Mouse (Mus musculus) midbrain, embryonic 12.5 days (tissue): ENCODE results near the gene Ncstn. TPM values are rescaled to one million over a fixed set of nuclear protein-coding genes. Genes with fewer than 3 reads are reported as not detected.

Experiments
- ATAC-seq: fragments of 200-750 bp; cut with Nextera tagmentation; 2 replicates; pipeline ENCODE4 v1.8.0; 2017; ENCODE audit warnings: low read depth, moderate TSS enrichment, moderate library complexity; ENCODE audit not compliant: low FRiP score
- H3K27ac ChIP-seq: fragments of 300-500 bp; sonication (generic); replicated peaks from 2 replicates; pipeline ENCODE4 v1.5.1; 2016; ENCODE audit warnings: mild to moderate bottlenecking
- H3K27me3 ChIP-seq: fragments of 300-500 bp; sonication (generic); 2 replicates; pipeline ENCODE4 v1.6.1; 2016; ENCODE audit warnings: mild to moderate bottlenecking
- H3K36me3 ChIP-seq: fragments of 300-500 bp; sonication (generic); 2 replicates; pipeline ENCODE4 v1.6.1; 2016
- H3K4me1 ChIP-seq: fragments of 300-500 bp; sonication (generic); 2 replicates; pipeline ENCODE4 v1.6.1; 2016
- H3K4me2 ChIP-seq: fragments of 300-500 bp; sonication (generic); replicated peaks from 2 replicates; pipeline ENCODE4 v1.6.1; 2016; ENCODE audit warnings: mild to moderate bottlenecking, moderate library complexity
- H3K4me3 ChIP-seq: fragments of 300-500 bp; sonication (generic); 2 replicates; pipeline ENCODE4 v1.5.1; 2016; ENCODE audit warnings: mild to moderate bottlenecking
- H3K9ac ChIP-seq: fragments of 300-500 bp; sonication (generic); replicated peaks from 2 replicates; pipeline ENCODE4 v1.6.1; 2016; ENCODE audit warnings: mild to moderate bottlenecking, moderate library complexity
- H3K9me3 ChIP-seq: fragments of 300-500 bp; sonication (generic); 2 replicates; pipeline ENCODE4 v1.6.1; 2016; ENCODE audit warnings: mild to moderate bottlenecking
- WGBS: fragments of 180-500 bp; shearing (Covaris S2); methylation state at CpG from one replicate; pipeline ENCODE4 v1.1.7; 2016; 5-methylcytosine and 5-hydroxymethylcytosine counted together
- polyA plus RNA-seq: library from polyadenylated mRNA; unstranded; fragments of >200 nt; fragmentation: Nextera tagmentation; extraction: Ambion mirVana; gene quantifications from 2 replicates; pipeline ENCODE4 v1.2.1, GENCODE M21; 2016

Ncstn gene
- polyA plus RNA-seq, 1 experiment from 2014 or later: 128 TPM

DNA sequence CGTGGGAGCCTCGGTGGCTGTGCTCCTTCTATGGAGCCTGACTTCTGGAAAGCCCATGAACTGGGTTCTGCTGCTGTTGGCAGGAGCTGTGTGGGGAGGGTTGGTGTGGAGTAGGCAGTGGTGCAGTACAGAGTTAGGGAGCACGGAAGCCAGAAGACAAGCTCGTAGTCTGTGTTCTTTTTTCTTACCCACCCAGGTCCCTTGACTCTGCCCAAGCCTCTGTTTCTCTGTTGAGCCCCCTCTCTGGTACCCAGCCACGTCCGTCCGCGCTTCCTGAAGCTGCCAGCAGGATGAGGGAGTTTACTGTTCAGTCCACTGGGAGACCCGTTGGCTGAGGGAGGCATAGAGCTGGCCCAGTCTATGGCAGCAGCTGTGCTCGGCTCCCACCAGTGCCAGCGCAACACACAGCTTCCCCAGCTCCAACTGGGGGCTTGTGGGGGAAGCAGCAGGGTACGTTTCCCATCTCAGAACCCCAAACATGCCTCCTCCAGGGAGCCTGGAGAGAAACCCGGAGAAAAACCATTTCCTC, 17.9 kb downstream of the Ncstn start:
- Histone ChIP-seq H3K36me3 (peaks cover 55% of the 10 kb centered on the region), H3K4me3 (no peak overlapping the region), H3K27me3 (no peaks in the 10 kb centered on the region), H3K9me3 (no peaks in the 10 kb centered on the region), H3K9ac (no peak overlapping the region), H3K27ac (peak overlapping the region; percentile 74), H3K4me2 (no peak overlapping the region), H3K4me1 (peaks cover 19% of the 10 kb centered on the region)
- WGBS: 71% methylated on average over 13 of the region's 13 CpGs
- ATAC-seq: 0 out of 2 replicates have a peak, but pooled peaks have one; percentile 25

DNA sequence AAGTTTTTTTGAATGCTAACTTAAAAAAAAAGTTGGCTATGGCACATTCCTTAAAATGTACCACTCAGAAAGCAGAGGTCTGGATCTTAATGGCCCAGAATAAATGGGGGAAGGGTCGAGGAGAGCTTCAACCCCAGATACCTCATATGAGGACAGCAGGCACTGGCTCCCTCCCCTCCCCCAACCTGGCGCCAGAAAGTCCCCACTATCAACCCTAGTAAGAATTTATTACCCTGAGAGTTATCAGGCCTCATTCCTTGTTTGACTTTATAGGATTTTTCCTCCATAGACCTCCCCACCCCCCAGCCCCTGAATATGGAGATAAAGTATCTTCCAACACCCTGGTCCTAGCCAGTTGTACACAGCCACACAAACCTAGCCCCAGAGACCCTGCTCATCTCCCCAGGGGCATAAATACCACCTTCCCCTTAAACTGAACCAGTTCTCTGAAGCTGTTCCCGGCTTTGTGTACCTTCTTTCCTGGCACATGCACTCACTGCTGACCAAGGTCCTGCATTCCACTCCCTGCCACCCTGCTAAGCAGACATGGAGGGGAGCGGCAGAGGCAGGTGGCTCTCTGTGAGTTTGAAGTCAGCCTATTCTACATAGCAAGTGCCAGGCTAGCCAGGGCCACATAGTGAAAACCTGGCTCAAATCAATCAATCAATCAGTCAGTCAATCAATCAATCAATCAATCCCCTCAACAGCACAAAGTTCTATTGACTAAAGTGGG, 19.1 kb downstream of the Ncstn start:
- WGBS: 69% methylated on average over 4 of the region's 4 CpGs
- H3K4me3 ChIP-seq: no peak overlapping the region
- no peaks in the 10 kb centered on the region for H3K9me3 ChIP-seq
- no peak overlapping the region for H3K4me2 ChIP-seq
- H3K27ac ChIP-seq: peak overlapping the region; percentile 74; the same call in 1 of the 2 replicates
- no peak for ATAC-seq
- peaks cover 43% of the 10 kb centered on the region for H3K36me3 ChIP-seq
- no peak overlapping the region for H3K9ac ChIP-seq
- H3K4me1 ChIP-seq: peaks cover 28% of the 10 kb centered on the region
- no peaks in the 10 kb centered on the region for H3K27me3 ChIP-seq

DNA sequence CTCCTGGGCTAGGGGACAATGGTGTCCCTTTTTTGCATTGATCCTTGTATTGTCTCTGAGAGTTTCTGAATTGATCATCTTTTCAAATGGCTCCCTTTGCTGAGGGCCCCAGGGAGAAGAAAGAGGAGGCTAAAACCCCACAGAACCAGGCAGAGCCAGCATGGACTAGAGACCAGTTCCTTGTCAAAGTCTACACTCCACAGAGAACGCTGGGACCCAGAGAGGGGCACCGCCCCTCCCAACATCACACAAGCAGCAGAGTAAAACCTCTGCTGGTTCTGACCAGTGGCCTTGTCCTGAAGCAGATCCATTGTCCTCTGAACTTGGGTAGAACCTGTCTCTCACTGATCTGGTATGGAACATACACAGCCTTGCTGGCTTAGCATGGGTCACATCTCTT, 20.5 kb downstream of the Ncstn start:
- no peak overlapping the region for H3K4me2 ChIP-seq
- no peaks in the 10 kb centered on the region for H3K27me3 ChIP-seq
- H3K4me3 ChIP-seq: no peak overlapping the region
- WGBS: 77% methylated on average over 2 of the region's 2 CpGs
- no peaks in the 10 kb centered on the region for H3K9me3 ChIP-seq
- no peak for ATAC-seq
- no peak overlapping the region for H3K9ac ChIP-seq
- H3K27ac ChIP-seq: peak overlapping the region; percentile 88
- peaks cover 39% of the 10 kb centered on the region for H3K4me1 ChIP-seq
- H3K36me3 ChIP-seq: peaks cover 30% of the 10 kb centered on the region

DNA sequence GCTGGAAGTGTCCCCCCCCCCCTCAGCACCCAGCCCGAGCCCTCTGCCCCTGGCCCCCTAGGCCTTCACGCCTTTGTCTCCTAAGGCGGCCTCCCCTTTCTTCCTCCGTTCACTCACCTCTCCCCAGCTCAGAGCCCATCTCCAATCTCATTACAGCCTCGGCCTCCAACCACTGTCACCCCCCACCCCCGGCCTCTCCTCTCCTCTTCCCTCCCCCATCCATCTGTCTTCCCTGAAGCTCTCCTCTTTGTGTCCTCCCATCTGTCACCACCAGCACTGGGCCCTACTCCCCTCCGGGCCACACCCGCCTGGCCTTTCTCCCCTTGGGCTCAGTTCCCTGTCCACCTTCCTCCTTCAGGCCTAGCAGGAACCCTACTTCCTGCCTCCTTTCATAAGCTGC, 21.4 kb downstream of the Ncstn start:
- Histone ChIP-seq H3K4me3 (no peak overlapping the region), H3K27me3 (peaks cover 2% of the 10 kb centered on the region; the same call in 1 of the 2 replicates), H3K4me1 (peaks cover 39% of the 10 kb centered on the region), H3K9me3 (no peaks in the 10 kb centered on the region), H3K27ac (peak overlapping the region; percentile 88), H3K4me2 (peak overlapping the region; percentile 27; the same call in 1 of the 2 replicates), H3K36me3 (peaks cover 21% of the 10 kb centered on the region), H3K9ac (no peak overlapping the region)
- peak; percentile 52 for ATAC-seq
- 23% methylated on average over 8 of the region's 8 CpGs for WGBS

DNA sequence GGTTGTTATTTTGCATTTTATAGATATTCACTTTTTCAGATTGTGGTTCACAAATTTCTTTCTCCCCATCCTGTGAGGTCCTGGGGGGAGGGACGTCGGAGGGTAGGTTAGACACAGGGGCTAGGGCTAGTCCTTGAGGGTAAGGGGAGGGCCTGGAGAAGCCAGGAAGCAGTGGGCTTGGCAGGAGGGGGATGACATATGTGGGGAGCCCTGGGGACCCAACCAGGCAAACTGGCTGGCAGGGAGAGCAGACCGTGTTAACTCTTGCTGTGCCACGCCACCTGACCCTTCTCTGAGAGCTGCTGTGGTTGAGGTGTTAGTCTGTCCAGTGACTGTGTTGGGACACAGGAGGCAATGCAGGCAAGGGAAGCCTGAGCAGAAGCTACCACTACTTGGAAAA, 21.9 kb downstream of the Ncstn start:
- Histone ChIP-seq H3K27me3 (peaks cover 7% of the 10 kb centered on the region; the same call in 1 of the 2 replicates), H3K4me1 (peaks cover 39% of the 10 kb centered on the region), H3K27ac (peak overlapping the region; percentile 88), H3K36me3 (peaks cover 17% of the 10 kb centered on the region), H3K4me2 (peak overlapping the region; percentile 27), H3K9me3 (no peaks in the 10 kb centered on the region), H3K9ac (no peak overlapping the region), H3K4me3 (no peak overlapping the region)
- ATAC-seq: peak; percentile 53; the same call in 1 of the 2 replicates
- WGBS: 55% methylated on average over 4 of the region's 4 CpGs

DNA sequence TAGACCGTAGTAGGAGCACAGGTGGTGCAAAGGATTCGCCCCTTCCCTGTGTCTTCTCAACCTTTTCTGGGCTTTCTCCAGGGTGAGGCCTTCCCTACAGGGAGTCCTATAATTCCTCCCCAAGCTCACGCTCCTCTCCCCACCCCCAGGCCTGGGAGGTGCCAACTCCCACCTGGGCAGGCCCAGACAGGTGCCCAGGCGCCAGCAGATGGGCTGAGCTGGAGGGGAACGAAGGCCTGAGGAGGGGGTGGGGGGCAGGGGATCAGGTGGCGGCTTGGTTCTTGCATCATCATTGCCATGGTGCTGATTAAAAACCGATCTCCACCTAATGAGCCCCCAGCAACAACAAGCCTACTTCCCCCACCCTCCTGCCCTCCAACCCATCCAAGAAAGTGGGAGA, 23.7 kb downstream of the Ncstn start:
- H3K9ac ChIP-seq: no peak overlapping the region
- WGBS: 43% methylated on average over 7 of the region's 7 CpGs
- no peak for ATAC-seq
- H3K9me3 ChIP-seq: no peaks in the 10 kb centered on the region
- H3K27ac ChIP-seq: peak overlapping the region; percentile 85
- H3K27me3 ChIP-seq: peaks cover 16% of the 10 kb centered on the region
- H3K4me2 ChIP-seq: peak overlapping the region; percentile 74; the same call in 1 of the 2 replicates
- no peaks in the 10 kb centered on the region for H3K36me3 ChIP-seq
- H3K4me1 ChIP-seq: peaks cover 39% of the 10 kb centered on the region
- no peak overlapping the region for H3K4me3 ChIP-seq

DNA sequence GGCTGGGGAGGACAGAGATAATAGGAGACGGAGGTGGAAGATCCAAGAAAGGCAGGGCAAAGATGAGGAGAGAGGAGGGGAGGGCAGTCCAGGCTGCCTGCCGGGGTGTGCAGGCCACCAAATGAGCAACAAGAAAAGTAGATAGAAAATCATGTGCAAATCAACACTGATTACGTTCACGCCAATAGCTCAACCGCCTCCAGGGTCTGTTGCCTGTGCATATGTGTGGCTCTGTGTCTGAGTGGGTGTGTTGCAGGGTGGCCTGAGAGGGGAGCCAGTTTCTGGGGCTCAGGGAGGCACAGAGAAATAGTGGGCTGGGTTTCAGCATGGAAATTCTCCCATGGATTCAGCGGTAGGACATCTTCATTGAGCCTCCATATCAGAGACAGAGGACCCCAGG, 24.3 kb downstream of the Ncstn start:
- H3K4me1 ChIP-seq: peaks cover 45% of the 10 kb centered on the region
- WGBS: 56% methylated on average over 6 of the region's 6 CpGs
- peak overlapping the region; percentile 85 for H3K27ac ChIP-seq
- no peak overlapping the region for H3K4me3 ChIP-seq
- no peaks in the 10 kb centered on the region for H3K9me3 ChIP-seq
- peaks cover 21% of the 10 kb centered on the region for H3K27me3 ChIP-seq
- H3K36me3 ChIP-seq: no peaks in the 10 kb centered on the region
- no peak overlapping the region for H3K9ac ChIP-seq
- no peak for ATAC-seq
- peak overlapping the region; percentile 74 for H3K4me2 ChIP-seq

DNA sequence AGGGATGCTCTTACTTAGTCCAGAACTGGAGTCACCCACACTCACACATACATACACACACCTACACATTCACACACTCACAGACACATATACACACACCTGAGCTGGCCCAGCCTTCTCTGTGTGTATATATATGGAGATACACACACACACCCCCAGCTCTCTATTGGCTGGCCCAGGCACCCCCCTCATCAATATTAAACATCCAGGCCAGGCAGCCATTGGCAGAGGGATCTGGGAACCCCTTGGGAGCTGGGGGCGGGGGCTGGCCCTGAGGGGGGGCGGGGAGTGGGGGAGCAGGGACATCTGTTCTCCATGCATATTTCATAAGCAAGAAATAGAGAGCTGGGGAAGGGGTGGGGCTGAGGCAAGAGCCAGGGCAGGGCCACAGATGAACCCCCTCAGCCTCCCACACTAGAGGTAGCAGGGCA, 25.1 kb downstream of the Ncstn start, which contains the start of gene Nhlh1:
Gene Nhlh1, minus strand, starts transcription at position 83 of the 431 bp plus-strand sequence.
- 30% methylated on average over 2 of the region's 2 CpGs for WGBS
- Histone ChIP-seq H3K9ac (peak within 1 kb of the TSS; percentile 54), H3K27ac (peak within 1 kb of the TSS; percentile 85), H3K27me3 (peaks cover 27% of the 10 kb centered on the region), H3K4me3 (peak within 1 kb of the TSS; percentile 48), H3K4me1 (peaks cover 52% of the 10 kb centered on the region), H3K4me2 (peak within 1 kb of the TSS; percentile 74), H3K9me3 (no peaks in the 10 kb centered on the region), H3K36me3 (no peaks in the 10 kb centered on the region)
- ATAC-seq: peak; percentile 81

DNA sequence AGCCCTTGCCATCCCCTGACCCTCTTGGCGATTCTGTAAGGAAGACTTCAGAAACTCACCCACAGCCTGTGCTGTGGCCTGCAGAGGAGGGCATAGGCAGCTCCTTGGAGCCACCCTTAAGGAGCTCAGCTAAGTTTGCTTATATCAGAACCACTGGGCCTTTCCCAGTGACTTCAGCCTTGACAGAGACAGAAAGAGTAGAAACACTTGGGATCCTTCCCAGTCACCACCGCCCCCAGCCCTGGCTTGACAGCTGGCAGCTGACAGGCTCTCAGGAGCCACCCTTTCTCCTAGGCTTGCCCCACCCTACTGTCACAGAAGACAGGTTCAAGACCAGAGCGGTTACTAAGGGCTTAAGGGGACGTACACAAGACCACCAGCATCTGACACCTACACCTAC, 26.3 kb downstream of the Ncstn start:
- Histone ChIP-seq H3K4me3 (peak overlapping the region; percentile 48), H3K9me3 (no peaks in the 10 kb centered on the region), H3K4me2 (peak overlapping the region; percentile 74), H3K27me3 (peaks cover 27% of the 10 kb centered on the region), H3K36me3 (no peaks in the 10 kb centered on the region), H3K4me1 (peaks cover 47% of the 10 kb centered on the region), H3K27ac (no peak overlapping the region), H3K9ac (peak overlapping the region; percentile 54)
- 77% methylated on average over 4 of the region's 4 CpGs for WGBS
- no peak for ATAC-seq

DNA sequence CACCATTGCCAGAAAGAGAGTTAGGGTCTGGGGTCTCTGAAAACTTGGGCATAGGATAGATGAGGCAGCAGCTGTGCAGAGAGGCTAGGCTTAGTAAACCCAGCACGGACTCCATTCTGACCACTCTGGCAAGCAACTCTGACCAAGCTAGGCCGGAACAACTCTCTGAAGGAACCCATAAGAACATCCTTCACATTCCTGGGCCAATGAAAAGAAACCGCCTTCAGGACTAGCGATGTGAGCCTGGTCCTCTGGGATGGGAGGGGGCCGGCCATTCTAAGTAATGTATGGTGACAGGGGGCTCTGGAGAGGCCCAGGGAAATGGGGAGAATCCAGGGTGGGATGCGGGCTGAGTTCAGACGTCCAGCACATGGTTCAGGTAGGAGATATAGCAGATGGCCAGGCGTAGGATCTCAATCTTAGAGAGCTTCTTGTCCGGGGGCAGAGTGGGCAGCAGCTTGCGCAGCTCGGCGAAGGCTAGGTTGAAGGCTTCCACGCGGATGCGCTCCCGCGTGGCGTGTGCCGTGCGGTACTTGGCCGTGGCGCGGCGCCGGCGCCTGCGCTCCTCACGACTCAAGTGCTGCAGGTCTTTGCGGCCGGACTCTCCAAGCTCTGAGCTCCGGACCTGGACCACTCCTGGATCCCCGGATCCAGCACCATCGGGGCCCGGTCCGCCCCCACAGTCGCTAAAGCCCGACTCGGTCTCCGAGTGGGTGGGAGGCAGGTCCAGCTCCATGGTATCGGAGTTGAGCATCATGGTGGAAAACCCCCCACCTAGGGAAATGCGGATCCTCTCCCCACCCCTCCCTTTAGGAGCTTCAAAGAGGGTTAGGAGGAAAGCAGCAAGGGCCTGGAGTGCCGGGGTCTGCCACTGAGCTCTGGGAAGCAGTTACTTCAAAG, 28.8 kb downstream of the Ncstn start:
- no peak for ATAC-seq
- peaks cover 42% of the 10 kb centered on the region for H3K4me1 ChIP-seq
- peak overlapping the region; percentile 58 for H3K9ac ChIP-seq
- H3K27me3 ChIP-seq: peaks cover 27% of the 10 kb centered on the region
- no peaks in the 10 kb centered on the region for H3K36me3 ChIP-seq
- H3K9me3 ChIP-seq: no peaks in the 10 kb centered on the region
- H3K27ac ChIP-seq: peak overlapping the region; percentile 40
- 3% methylated on average over 42 of the region's 42 CpGs for WGBS
- H3K4me3 ChIP-seq: peak overlapping the region; percentile 48
- H3K4me2 ChIP-seq: peak overlapping the region; percentile 74

DNA sequence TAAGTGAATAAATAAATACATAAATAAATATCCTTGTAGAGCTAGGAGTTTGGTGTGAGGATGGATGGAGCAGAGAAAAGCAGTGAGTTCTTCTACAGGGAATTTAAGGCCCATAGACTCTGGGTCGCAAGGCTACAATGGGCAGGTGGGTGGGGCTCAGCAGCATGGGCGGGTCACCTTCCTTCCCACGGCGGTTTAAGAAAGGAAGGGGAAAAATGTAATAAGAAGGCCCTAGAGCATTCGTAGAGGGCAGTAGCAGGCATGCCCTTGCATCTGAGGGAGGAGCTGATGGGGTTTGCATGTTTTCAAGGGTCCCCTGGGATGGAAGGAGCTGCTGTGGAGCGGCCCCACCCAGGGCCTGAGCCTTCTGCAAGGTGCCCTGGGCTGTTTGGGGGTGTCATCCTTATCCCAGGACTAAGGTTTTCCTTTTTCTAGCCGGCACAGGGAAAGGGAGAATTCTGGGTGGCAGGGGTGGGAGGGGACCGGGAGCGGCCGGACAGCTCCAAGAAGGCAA, 29.8 kb downstream of the Ncstn start:
- peak overlapping the region; percentile 48 for H3K4me3 ChIP-seq
- H3K9ac ChIP-seq: no peak overlapping the region; the same call in 1 of the 2 replicates
- H3K9me3 ChIP-seq: no peaks in the 10 kb centered on the region
- H3K36me3 ChIP-seq: no peaks in the 10 kb centered on the region
- H3K4me2 ChIP-seq: peak overlapping the region; percentile 74
- peaks cover 43% of the 10 kb centered on the region for H3K4me1 ChIP-seq
- WGBS: 9% methylated on average over 10 of the region's 10 CpGs
- ATAC-seq: no peak
- H3K27me3 ChIP-seq: peaks cover 27% of the 10 kb centered on the region
- H3K27ac ChIP-seq: peak overlapping the region; percentile 40; the same call in 1 of the 2 replicates
